Mouse (Mus musculus): ENCODE measurements at regions not wholly inside any gene's neighbourhood (a gene's known extent, or its start where the extent isn't known, plus 50 kb on each side); places are given as distances from the start of the nearest gene placed in this dataset.

DNA sequence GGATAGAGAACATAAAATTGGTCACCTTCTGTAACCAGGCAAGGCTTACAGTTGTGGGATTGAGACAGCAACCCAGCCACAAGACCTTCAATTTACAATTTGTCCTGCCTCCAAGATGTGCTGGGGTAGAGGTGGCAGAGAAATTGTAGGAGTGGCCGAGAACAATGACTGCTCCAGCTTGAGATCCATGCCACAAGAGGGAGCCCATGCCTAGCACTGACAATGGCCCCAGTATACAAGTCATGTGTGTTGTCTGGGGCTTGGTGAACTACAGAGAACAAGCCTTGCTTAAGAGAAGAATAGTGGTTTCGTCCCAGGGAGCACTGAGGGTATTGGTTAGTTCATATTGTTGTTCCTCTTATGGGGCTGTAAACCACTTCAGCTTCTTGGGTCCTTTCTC lies 146.6 kb upstream of the Sel1l start:
- DNase-seq (ENCODE audit: low spot score in 2 of 2), result no peak

- no peak for DNase-seq (ENCODE audit: low spot score in 2 of 2)
These were observed 137.5 kb upstream of the Sel1l start for GRCm38 (mm10) chr12:91986448-91986847.

- no peak for DNase-seq (ENCODE audit: low spot score in 2 of 2)
These were observed 131.4 kb upstream of the Sel1l start for GRCm38 (mm10) chr12:91980321-91980720.

GRCm38 (mm10) chr12:91971045-91971444 lies 122.1 kb upstream of the Sel1l start:
- DNase-seq (ENCODE audit: low spot score in 2 of 2), result no peak

DNA sequence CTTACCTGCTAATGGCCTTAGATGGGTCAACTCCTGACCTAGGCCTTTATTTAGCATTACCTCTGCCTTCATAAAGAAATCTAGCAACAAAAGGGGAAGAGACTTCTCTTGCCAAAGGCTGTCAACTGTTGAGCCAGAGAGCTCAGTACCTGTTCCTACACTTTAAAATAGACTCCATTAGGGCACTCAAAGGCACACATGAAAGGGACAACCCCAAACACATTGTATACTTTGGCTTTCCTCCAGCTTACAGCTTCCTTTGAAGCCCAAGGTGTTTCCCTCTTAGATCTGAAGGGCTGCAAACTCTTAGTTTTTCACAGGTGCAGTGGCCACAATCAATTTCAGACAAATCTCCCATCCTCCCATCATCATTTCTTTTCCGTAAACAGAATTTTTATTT lies 117.0 kb upstream of the Sel1l start:
- no peak for DNase-seq (ENCODE audit: low spot score in 2 of 2)

DNA sequence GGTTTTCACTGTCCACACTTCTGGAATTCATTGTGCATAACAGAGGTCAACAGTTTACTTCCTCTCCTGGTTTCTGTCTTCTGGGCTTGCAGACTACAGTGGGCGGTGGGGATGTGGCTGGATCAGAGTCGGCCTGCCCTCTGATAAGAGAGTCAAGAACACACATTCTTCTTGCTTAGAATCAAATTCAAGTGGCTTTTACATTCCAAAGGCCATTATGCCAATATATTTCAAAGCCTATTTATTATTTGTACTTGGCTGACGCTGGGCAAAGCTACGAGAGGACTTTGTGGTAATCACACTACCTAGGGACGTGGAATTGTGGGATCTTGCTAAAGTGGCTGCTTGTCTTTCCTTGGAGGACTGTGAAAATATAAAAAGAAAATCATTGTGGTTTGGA lies 114.3 kb upstream of the Sel1l start:
- DNase-seq (ENCODE audit: low spot score in 2 of 2), result no peak

GRCm38 (mm10) chr12:91958086-91958485 lies 109.1 kb upstream of the Sel1l start:
- no peak for DNase-seq (ENCODE audit: low spot score in 2 of 2)

DNA sequence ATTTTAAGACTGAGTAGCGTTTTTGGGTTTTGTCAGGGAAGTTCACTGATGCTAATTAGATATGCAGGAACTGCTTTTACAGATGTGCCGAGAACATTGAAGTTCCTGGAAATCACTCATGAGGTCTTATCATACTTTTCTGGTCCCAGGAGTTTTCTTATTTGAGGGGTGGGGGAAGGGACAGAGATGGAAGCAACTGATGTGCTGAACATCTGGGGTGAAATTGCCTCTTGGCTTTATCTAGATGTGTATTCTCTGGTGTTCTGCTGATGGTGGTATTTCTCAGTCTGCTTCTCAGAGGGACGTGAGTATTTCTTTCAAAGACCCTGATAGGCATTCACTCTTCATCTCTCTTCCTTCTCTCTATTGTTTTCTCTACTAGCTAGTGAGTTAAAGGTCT lies 107.5 kb upstream of the Sel1l start:
- DNase-seq (ENCODE audit: low spot score in 2 of 2), result no peak

- no peak for DNase-seq (ENCODE audit: low spot score in 2 of 2)
These were observed 99.7 kb upstream of the Sel1l start for GRCm38 (mm10) chr12:91948602-91949167.

- DNase-seq (ENCODE audit: low spot score in 2 of 2), result no peak
These were observed 99.0 kb upstream of the Sel1l start for GRCm38 (mm10) chr12:91947998-91948397.

- no peak for DNase-seq (ENCODE audit: low spot score in 2 of 2)
These were observed 97.6 kb upstream of the Sel1l start for GRCm38 (mm10) chr12:91946541-91946940.

GRCm38 (mm10) chr12:91932490-91933361 lies 83.8 kb upstream of the Sel1l start:
- DNase-seq (ENCODE audit: low spot score in 2 of 2), result no peak

DNA sequence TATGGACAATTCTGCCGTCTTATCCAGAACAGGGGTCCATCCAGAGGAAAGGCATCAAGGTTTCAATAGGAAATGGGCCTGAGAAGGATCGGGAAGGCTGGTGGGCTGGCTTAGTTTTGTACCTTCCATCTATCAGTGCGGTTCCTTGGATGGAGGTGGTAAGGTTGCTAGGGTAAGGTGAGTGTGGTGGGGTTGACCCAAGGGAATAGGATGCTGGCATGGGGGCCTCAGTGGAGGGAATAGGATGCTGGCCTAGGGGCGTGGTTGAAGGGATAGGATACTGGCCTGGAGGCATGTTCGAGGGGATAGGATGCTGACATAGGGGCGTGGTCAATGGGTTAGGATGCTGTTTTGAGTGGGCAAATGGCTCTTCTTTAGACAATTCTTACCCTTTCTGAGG lies 82.6 kb upstream of the Sel1l start:
- DNase-seq (ENCODE audit: low spot score in 2 of 2), result no peak

DNA sequence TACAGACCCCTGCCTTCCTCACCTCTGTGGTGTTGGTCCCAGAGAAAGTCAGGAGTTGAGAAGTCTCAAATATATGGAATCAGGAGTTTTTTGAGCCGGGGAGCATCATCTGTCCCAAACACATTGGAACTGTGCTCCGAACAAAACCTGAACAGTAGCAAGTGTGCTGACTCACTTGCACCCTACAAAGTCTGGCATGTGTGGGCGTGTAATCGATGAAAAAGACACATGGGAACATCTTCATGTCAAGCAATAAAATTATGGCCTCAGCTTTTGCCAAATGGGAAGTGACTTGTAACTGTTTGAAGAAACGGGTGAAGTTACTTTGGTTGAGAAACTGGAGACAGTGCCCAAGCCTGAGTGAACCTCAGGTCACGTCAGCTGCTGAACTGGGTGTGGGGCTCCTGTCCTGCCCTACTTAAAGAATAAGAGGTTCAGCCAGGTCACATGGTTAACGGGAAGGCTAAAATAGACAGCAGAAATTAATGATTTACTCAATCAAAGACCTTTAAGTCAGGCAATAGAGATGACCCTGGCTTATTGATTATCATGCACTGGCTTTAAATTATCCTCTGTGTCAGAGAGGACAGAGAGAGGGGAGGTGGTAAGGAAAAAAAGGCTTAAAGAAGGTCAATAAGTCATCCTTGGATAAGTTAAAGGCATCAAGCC lies 80.6 kb upstream of the Sel1l start:
- DNase-seq (ENCODE audit: low spot score in 2 of 2), result no peak

DNA sequence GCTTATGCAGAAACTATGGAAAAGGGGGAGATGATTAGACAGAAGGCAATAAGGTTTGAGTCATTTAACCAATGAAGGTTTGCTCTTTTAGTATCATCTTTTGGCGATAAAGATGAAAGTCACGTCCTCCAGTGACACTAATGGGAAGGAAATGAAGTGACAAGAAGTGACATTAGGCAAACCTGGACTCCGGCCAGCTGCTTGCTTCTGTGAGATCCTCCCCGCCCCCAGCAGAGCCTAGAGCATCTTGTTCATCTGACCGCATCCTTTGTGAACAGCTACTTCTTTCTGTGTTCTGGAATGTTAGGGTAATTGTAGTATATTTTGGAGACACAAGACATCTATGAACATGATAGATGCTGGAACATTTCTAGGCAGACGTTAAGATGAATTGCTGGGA lies 78.6 kb upstream of the Sel1l start:
- DNase-seq (ENCODE audit: low spot score in 2 of 2), result no peak

DNA sequence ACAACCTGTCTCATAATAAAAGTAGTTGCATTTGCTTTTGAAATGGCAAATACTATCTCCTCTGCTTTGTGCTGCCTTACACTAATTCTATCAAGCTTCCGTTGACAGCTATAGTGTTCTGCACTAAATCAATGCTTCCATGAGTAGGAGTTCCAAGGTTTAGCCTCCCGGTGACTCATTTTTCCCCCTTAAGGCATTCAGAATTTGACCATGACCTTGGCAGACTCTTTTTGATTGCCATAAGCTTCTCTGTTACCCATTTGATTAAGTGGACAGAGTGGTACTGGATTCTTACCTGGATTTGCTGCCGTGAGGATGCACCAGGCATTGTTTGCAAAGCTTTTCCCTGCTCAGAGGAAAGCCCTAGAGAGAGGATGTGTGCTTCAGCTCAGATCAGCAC lies 66.5 kb upstream of the Sel1l start:
- peak in 1 of 2 experiments; percentile 8 for DNase-seq (ENCODE audit: low spot score in 2 of 2)

DNA sequence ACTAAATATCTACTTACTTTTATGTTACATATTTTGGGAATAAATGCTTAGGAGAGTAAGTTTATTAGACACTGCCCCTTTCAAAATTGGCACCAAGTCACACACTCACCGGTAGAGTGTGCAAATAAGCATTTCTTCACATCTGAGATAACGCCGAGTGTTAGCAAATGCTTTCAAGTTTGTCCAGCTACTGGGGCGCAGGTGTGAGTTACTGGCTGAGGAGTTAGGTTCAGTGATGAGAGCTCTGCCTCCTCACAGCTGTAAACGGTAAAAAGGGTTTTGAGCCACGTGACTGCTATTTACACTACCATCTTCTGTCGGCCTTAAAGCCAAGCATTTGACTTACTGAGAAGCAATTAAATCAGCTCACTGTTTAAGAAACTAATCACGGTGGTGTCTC lies 61.6 kb upstream of the Sel1l start:
- DNase-seq (ENCODE audit: low spot score in 2 of 2), result no peak

Data from adrenal gland, adult 18-20 months (tissue).